Mouse (Mus musculus) lung, embryonic 16.5 days (tissue): Measurements from ENCODE around the gene Zfp112. TPM values are rescaled to one million over a fixed set of nuclear protein-coding genes. Genes with fewer than 3 reads are reported as not detected.
A peak's percentile ranks its signal among the peaks of the same experiment; 100 is the strongest.
"Not testable (repeated sequence)": the region's sequence is repeated elsewhere in the genome, so short reads cannot be mapped to it uniquely, and the experiment has no call there.

ENCODE experiments used
- ATAC-seq: fragments of 200-750 bp; cut with Nextera tagmentation; 2 replicates; pipeline ENCODE4 v1.8.0; 2017; ENCODE audit warnings: low read depth, mild to moderate bottlenecking, moderate library complexity
- H3K27ac ChIP-seq: fragments of 300-500 bp; sonication (generic); 2 replicates; pipeline ENCODE4 v1.5.1; 2014; ENCODE audit warnings: mild to moderate bottlenecking, control low read depth, low read length
- H3K27me3 ChIP-seq: fragments of 300-500 bp; sonication (generic); 2 replicates; pipeline ENCODE4 v1.6.1; 2014; ENCODE audit warnings: low read depth, low read length, mixed read lengths; ENCODE audit not compliant: control insufficient read depth, insufficient read depth
- H3K36me3 ChIP-seq: fragments of 300-500 bp; sonication (generic); 2 replicates; pipeline ENCODE4 v1.6.1; 2014; ENCODE audit warnings: low read length; ENCODE audit not compliant: control insufficient read depth, insufficient read depth
- H3K4me1 ChIP-seq: fragments of 300-500 bp; sonication (generic); replicated peaks from 2 replicates; pipeline ENCODE4 v1.6.1; 2014; ENCODE audit warnings: low read length, mixed read lengths; ENCODE audit not compliant: control insufficient read depth, insufficient read depth
- H3K4me2 ChIP-seq: fragments of 300-500 bp; sonication (generic); 2 replicates; pipeline ENCODE4 v1.6.1; 2014; ENCODE audit warnings: low read depth, low read length, control low read depth
- H3K4me3 ChIP-seq: fragments of 300-500 bp; sonication (generic); 2 replicates; pipeline ENCODE4 v1.5.1; 2014; ENCODE audit warnings: mild to moderate bottlenecking, low read length, control low read depth
- H3K9ac ChIP-seq: fragments of 300-500 bp; sonication (generic); 2 replicates; pipeline ENCODE4 v1.6.1; 2014; ENCODE audit warnings: low read length, control low read depth
- H3K9me3 ChIP-seq: fragments of 300-500 bp; sonication (generic); 2 replicates; pipeline ENCODE4 v1.6.1; 2016; ENCODE audit warnings: low read length; ENCODE audit not compliant: control insufficient read depth
- WGBS: fragments of 180-500 bp; shearing (Covaris S2); extraction: QIAGEN DNeasy Blood & Tissue Kit; methylation state at CpG from one replicate; pipeline ENCODE4 v1.1.7; 2014; 5-methylcytosine and 5-hydroxymethylcytosine counted together
- polyA plus RNA-seq: library from polyadenylated mRNA; unstranded; fragments of >200 nt; fragmentation: Nextera tagmentation; extraction: Ambion mirVana; gene quantifications from 2 replicates; pipeline ENCODE4 v1.2.1, GENCODE M21; 2015

Gene Zfp112
- 5.3 and 6.0 TPM in 2 replicates for polyA plus RNA-seq

DNA sequence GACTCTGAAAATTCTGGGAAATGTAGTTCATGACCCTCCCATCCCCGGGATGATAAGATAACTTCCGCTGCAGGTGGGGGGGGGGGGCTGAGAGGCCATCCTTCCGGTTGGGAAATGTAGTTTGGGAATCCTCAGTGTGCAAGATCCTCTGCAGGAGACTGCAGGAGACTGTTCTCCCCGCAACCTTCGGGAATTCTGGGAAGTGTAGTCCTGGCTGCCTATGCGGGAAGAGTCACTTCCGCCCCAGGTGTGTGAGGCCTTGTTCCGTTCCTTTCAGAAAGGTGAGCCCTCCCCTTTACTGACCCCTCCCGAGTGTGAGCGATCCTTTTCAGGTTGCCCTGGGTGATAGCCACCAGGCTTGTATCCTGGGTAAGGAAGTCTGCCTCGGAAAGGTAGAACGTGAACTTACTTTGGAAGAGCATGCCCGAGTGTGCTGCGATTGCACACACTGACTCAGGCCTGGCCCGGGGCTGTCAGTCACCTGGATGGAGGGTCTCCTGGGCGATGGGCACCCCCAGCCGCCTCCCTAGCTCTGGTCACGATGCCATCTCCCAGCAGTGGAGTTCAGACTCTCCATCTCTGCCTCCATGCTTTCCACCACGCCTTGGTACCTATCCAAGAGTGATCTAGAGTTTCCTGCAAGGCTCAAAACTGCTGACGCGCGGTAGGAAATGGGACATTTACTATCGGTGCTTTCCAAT, at the start of gene Zfp112:
Zfp112 (plus strand) TSS at position 159 of the 701 bp plus-strand sequence.
- Histone ChIP-seq H3K9ac (peak within 1 kb of the TSS; percentile 87), H3K4me1 (peaks cover 2% of the 10 kb centered on the region; the same call in 1 of the 2 replicates), H3K36me3 (peaks cover 18% of the 10 kb centered on the region), H3K4me2 (peak within 1 kb of the TSS; percentile 73), H3K27me3 (no peaks in the 10 kb centered on the region), H3K9me3 (peaks cover 23% of the 10 kb centered on the region), H3K4me3 (peak within 1 kb of the TSS; percentile 74), H3K27ac (peak within 1 kb of the TSS; percentile 88)
- peak; percentile 97 for ATAC-seq
- WGBS, result under 1% methylated on average over 23 of the region's 23 CpGs

GRCm38 (mm10) chr7:24074424-24074823, 37.7 kb upstream of the Zfp112 start:
- not testable (repeated sequence) for H3K4me3 ChIP-seq, H3K4me1 ChIP-seq, H3K9me3 ChIP-seq, H3K36me3 ChIP-seq, H3K4me2 ChIP-seq, H3K27me3 ChIP-seq, H3K9ac ChIP-seq, H3K27ac ChIP-seq, ATAC-seq
- 26% methylated on average over 1 of the region's 1 CpGs for WGBS

- Histone ChIP-seq H3K9ac (peak within 1 kb of the TSS; percentile 87), H3K36me3 (peaks cover 8% of the 10 kb centered on the region), H3K27ac (peak within 1 kb of the TSS; percentile 93), H3K4me3 (peak within 1 kb of the TSS; percentile 90), H3K9me3 (peaks cover 3% of the 10 kb centered on the region; the same call in 1 of the 2 replicates), H3K4me1 (peaks cover 12% of the 10 kb centered on the region), H3K4me2 (peak within 1 kb of the TSS; percentile 77), H3K27me3 (no peaks in the 10 kb centered on the region)
- ATAC-seq, result peak; percentile 98
- WGBS, result 21% methylated on average over 44 of the region's 44 CpGs
Observed at GRCm38 (mm10) chr7:24081634-24082431, 30.3 kb upstream of the Zfp112 start, which contains the start of gene Zfp180. Zfp180 (plus strand) TSS chr7:24081924.

DNA sequence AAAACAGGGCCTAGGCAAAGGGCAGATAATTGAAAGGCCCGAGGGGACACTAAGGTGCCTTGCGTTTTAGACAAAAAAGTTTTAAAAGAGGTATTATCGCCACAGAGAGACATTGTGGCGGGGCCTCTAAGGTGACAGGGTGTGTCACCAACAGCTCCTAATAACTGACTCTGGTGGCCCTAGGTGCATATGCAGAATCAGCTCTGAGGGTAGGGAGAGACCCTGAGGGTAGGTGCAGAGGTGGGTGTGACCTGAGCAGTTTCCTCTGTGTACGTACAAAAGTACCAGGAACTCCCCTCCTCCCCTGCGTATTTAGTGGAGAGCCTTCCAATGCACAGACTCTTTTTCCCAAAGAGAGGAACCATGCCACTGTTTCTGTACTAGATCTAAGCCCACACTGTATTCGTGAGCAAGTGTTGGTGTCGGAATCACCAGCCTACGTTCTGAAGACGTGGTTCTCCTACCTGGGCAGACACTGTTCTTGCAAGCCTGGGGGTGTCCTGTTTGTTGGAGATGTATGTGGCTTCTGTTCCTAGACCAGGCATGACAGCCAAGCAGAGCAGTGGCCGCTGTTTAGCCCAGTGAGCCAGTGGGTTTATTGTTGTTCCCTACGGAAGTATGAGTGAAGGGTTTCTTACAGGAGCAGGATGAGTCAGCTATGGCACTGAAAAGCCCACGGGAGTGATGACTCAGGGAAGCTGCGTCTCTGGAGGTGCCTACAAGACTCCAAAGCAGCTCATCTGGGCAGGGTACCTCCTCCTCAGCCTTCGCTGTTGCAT, 29.5 kb upstream of the Zfp112 start:
- Histone ChIP-seq H3K27ac (peak overlapping the region; percentile 93), H3K27me3 (no peaks in the 10 kb centered on the region), H3K4me1 (peaks cover 12% of the 10 kb centered on the region), H3K4me3 (peak overlapping the region; percentile 90), H3K9ac (peak overlapping the region; percentile 87), H3K9me3 (peaks cover 3% of the 10 kb centered on the region; the same call in 1 of the 2 replicates), H3K4me2 (peak overlapping the region; percentile 77), H3K36me3 (peaks cover 16% of the 10 kb centered on the region)
- WGBS, result 34% methylated on average over 15 of the region's 15 CpGs
- ATAC-seq, result peak; percentile 13; the same call in 1 of the 2 replicates

GRCm38 (mm10) chr7:24086871-24087270, 25.2 kb upstream of the Zfp112 start:
- peaks cover 21% of the 10 kb centered on the region for H3K36me3 ChIP-seq
- H3K4me1 ChIP-seq, result peaks cover 8% of the 10 kb centered on the region
- no peak overlapping the region for H3K27ac ChIP-seq
- H3K9me3 ChIP-seq, result peaks cover 2% of the 10 kb centered on the region; the same call in 1 of the 2 replicates
- no peak overlapping the region for H3K4me2 ChIP-seq
- no peak overlapping the region for H3K4me3 ChIP-seq
- WGBS, result 85% methylated on average over 4 of the region's 4 CpGs
- no peak for ATAC-seq
- H3K27me3 ChIP-seq, result no peaks in the 10 kb centered on the region
- H3K9ac ChIP-seq, result no peak overlapping the region

DNA sequence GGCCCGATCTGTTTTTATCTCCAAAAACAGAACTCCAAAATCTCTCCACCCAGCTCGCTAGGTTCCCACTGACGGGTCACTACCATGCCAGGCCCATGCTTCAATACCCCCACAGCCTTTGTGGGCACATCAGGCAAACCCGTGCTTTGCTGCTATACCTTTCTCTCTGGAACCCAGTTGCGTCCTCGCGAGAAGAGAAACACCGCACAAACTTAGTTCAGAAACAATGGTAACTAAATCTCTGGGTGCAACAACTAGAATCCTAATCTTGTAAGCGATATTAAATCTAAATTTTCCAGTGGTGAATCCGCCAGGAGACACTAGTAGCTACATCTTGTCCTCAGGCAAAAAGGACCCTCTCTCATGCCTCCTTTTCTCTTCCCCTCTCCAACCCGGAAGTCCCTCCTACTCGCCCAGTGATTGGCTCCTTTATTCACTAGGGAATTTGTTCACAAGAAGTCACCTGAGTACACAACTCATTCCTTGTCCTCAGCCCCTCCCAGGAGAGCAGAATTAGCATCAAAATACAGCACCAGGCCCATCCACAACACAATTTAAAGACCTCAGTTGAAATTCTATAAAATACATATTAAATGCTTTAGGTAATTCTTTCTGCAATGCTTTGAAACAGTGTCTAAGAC, 24.5 kb upstream of the Zfp112 start:
- H3K27me3 ChIP-seq, result no peaks in the 10 kb centered on the region
- no peak for ATAC-seq
- no peak overlapping the region for H3K27ac ChIP-seq
- WGBS, result 95% methylated on average over 12 of the region's 12 CpGs
- H3K36me3 ChIP-seq, result peaks cover 21% of the 10 kb centered on the region
- H3K9me3 ChIP-seq, result no peaks in the 10 kb centered on the region; the same call in 1 of the 2 replicates
- H3K4me2 ChIP-seq, result no peak overlapping the region
- H3K9ac ChIP-seq, result no peak overlapping the region
- H3K4me1 ChIP-seq, result peaks cover 8% of the 10 kb centered on the region
- no peak overlapping the region for H3K4me3 ChIP-seq

DNA sequence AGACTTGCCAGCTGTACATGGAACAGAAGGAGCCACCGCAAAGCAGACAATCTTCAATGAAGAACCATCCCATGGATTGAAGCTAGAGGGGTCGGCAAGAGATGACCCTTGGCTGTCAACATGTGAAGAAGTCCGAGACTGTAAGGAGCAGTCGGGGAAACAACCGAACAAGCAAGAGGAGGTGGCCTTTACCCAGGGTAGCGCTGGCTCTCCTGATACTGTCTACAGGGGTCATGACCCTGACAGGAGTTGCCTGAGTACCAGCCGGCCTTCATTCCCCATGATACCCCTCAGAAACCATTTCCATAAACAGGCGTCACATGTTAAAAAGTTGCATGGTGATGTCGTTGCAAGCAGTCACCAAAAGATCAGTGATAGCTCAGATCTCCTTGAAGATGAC, 7.7 kb upstream of the Zfp112 start:
- no peaks in the 10 kb centered on the region for H3K27me3 ChIP-seq
- H3K36me3 ChIP-seq, result peaks cover 94% of the 10 kb centered on the region
- H3K4me3 ChIP-seq, result no peak overlapping the region
- ATAC-seq, result no peak
- H3K9me3 ChIP-seq, result peaks cover 77% of the 10 kb centered on the region
- H3K27ac ChIP-seq, result no peak overlapping the region
- no peak overlapping the region for H3K9ac ChIP-seq
- H3K4me1 ChIP-seq, result no peaks in the 10 kb centered on the region
- WGBS, result 94% methylated on average over 9 of the region's 9 CpGs
- no peak overlapping the region for H3K4me2 ChIP-seq

- Histone ChIP-seq H3K9ac (no peak overlapping the region), H3K36me3 (peaks cover 89% of the 10 kb centered on the region), H3K27me3 (no peaks in the 10 kb centered on the region), H3K27ac (no peak overlapping the region), H3K4me2 (no peak overlapping the region), H3K9me3 (peaks cover 82% of the 10 kb centered on the region), H3K4me3 (no peak overlapping the region), H3K4me1 (no peaks in the 10 kb centered on the region)
- WGBS, result 94% methylated on average over 18 of the region's 18 CpGs
- ATAC-seq, result no peak
Observed at GRCm38 (mm10) chr7:24105144-24105703, 6.9 kb upstream of the Zfp112 start.
